Mouse (Mus musculus) forebrain, postnatal 0 days (tissue): ENCODE results near the gene Ipcef1. TPM values are rescaled to one million over a fixed set of nuclear protein-coding genes. Genes with fewer than 3 reads are reported as not detected.

Experiments
- ATAC-seq: fragments of 200-750 bp; cut with Nextera tagmentation; 2 replicates; pipeline ENCODE4 v1.8.0; 2017; ENCODE audit warnings: mild to moderate bottlenecking, moderate library complexity
- DNase-seq: peaks from one replicate; pipeline ENCODE4 v3.0.0-alpha.2; 2015
- H3K27ac ChIP-seq: fragments of 300-500 bp; sonication (generic); 2 replicates; pipeline ENCODE4 v1.5.1; 2014; ENCODE audit warnings: low read depth, mild to moderate bottlenecking, antibody characterized with exemption, low read length, moderate library complexity, mixed read lengths
- H3K27me3 ChIP-seq: fragments of 300-500 bp; sonication (generic); 2 replicates; pipeline ENCODE4 v1.6.1; 2014; ENCODE audit warnings: mild to moderate bottlenecking, low read length, mixed read lengths; ENCODE audit not compliant: insufficient read depth
- H3K36me3 ChIP-seq: fragments of 300-500 bp; sonication (generic); 2 replicates; pipeline ENCODE4 v1.6.1; 2014; ENCODE audit warnings: mild to moderate bottlenecking, moderate library complexity; ENCODE audit not compliant: insufficient read depth
- H3K4me1 ChIP-seq: fragments of 300-500 bp; sonication (generic); 2 replicates; pipeline ENCODE4 v1.6.1; 2014; ENCODE audit warnings: antibody characterized with exemption; ENCODE audit not compliant: insufficient read depth
- H3K4me2 ChIP-seq: fragments of 300-500 bp; sonication (generic); 2 replicates; pipeline ENCODE4 v1.6.1; 2014; ENCODE audit warnings: low read depth, mild to moderate bottlenecking, moderate library complexity
- H3K4me3 ChIP-seq: fragments of 300-500 bp; sonication (generic); 2 replicates; pipeline ENCODE4 v1.5.1; 2014; ENCODE audit warnings: low read depth, low read length, mixed read lengths
- H3K9ac ChIP-seq: fragments of 300-500 bp; sonication (generic); 2 replicates; pipeline ENCODE4 v1.6.1; 2014; ENCODE audit warnings: mild to moderate bottlenecking
- H3K9me3 ChIP-seq: fragments of 300-500 bp; sonication (generic); 2 replicates; pipeline ENCODE4 v1.6.1; 2016; ENCODE audit warnings: low read length
- CTCF ChIP-seq: sonication (generic); IDR thresholded peaks from 2 replicates; pipeline ENCODE4 v1.5.1; 2016; ENCODE audit warnings: antibody characterized with exemption, control low read depth, low read depth
- WGBS: fragments of 180-500 bp; shearing (Covaris S2); extraction: QIAGEN DNeasy Blood & Tissue Kit; methylation state at CpG from one replicate; pipeline ENCODE4 v1.1.7; 2014; 5-methylcytosine and 5-hydroxymethylcytosine counted together
- polyA plus RNA-seq: library from polyadenylated mRNA; unstranded; fragments of >200 nt; fragmentation: Nextera tagmentation; extraction: Ambion mirVana; gene quantifications from 2 replicates; pipeline ENCODE4 v1.2.1, GENCODE M21; 2015
- total RNA-seq: library from RNA; depleted of rRNA; stranded (reverse); fragments of >200 nt; gene quantifications from 2 replicates; pipeline ENCODE4 v1.2.3, GENCODE M21; 2014

Ipcef1 gene
- total and polyA plus RNA-seq, 2 experiments from 2014 or later, result 2.2 to 12.0 TPM

- no peak for ATAC-seq
- no peak overlapping the region for H3K9ac ChIP-seq
- H3K4me3 ChIP-seq, result no peak overlapping the region
- H3K4me1 ChIP-seq, result no peaks in the 10 kb centered on the region
- TF ChIP-seq CTCF, result no peak
- H3K27me3 ChIP-seq, result no peaks in the 10 kb centered on the region
- no peak for DNase-seq
- H3K36me3 ChIP-seq, result no peaks in the 10 kb centered on the region
- 92% methylated on average over 5 of the region's 5 CpGs for WGBS
- no peak overlapping the region for H3K27ac ChIP-seq
- no peaks in the 10 kb centered on the region for H3K9me3 ChIP-seq
- H3K4me2 ChIP-seq, result no peak overlapping the region
These were observed 15.1 kb downstream of the Ipcef1 start for GRCm38 (mm10) chr10:7037194-7037593.

DNA sequence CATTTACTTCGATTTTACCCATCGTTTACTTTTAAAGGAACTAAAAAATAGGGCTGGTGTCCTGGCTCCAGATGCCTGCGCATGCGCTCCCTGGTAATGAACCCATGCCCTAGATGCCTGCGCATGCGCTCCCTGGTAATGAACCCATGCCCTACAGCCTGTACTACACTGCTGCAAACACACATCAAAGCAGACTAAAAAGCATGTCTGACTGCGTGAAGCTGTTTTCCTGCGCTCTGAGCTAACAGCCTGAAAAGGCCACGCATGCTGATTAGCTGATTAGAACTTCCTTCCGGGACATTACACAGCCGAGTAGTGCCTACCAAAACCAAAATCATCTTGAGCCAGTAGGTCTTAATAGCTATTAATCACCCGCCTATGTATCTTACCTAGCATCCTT lies 16.7 kb downstream of the Ipcef1 start:
- ATAC-seq (no peak), DNase-seq (no peak)
- H3K27me3 ChIP-seq, result no peaks in the 10 kb centered on the region
- WGBS, result 60% methylated on average over 12 of the region's 12 CpGs
- no peak overlapping the region for H3K4me2 ChIP-seq
- H3K27ac ChIP-seq, result no peak overlapping the region
- no peak overlapping the region for H3K9ac ChIP-seq
- no peak overlapping the region for H3K4me3 ChIP-seq
- no peak for TF ChIP-seq CTCF
- no peaks in the 10 kb centered on the region for H3K4me1 ChIP-seq
- no peaks in the 10 kb centered on the region for H3K36me3 ChIP-seq
- no peaks in the 10 kb centered on the region for H3K9me3 ChIP-seq

- WGBS, result 86% methylated on average over 2 of the region's 2 CpGs
- no peak for DNase-seq
- H3K27me3 ChIP-seq, result no peaks in the 10 kb centered on the region
- no peak for TF ChIP-seq CTCF
- no peaks in the 10 kb centered on the region for H3K4me1 ChIP-seq
- H3K9ac ChIP-seq, result no peak overlapping the region
- ATAC-seq, result peak; percentile 48; the same call in 1 of the 2 replicates
- no peak overlapping the region for H3K4me2 ChIP-seq
- no peak overlapping the region for H3K27ac ChIP-seq
- no peak overlapping the region for H3K4me3 ChIP-seq
- H3K36me3 ChIP-seq, result no peaks in the 10 kb centered on the region
- no peaks in the 10 kb centered on the region for H3K9me3 ChIP-seq
These were observed 18.8 kb downstream of the Ipcef1 start for GRCm38 (mm10) chr10:7033459-7033858.

DNA sequence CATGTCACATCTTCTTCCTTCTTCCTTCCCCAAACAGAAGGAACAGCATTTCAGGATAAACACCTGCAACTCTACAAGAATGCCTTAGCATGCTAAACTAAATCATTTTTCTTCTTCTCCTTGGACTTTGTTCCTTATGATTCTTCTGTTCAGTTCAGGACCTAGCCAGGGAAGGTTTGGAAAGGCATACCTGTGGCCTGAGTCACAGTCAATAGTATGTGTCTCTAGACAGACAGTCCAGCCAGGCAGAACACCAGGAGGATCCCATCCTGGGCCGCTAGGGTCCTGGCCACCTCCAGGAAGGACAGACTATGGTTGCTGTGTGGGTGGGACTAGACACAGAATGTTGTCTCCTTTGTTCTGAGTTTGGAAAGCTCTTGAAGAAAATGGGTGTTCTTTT lies 27.2 kb downstream of the Ipcef1 start:
- Histone ChIP-seq H3K9me3 (no peaks in the 10 kb centered on the region), H3K4me1 (no peaks in the 10 kb centered on the region), H3K27ac (no peak overlapping the region), H3K27me3 (no peaks in the 10 kb centered on the region), H3K36me3 (no peaks in the 10 kb centered on the region), H3K9ac (no peak overlapping the region), H3K4me3 (no peak overlapping the region), H3K4me2 (no peak overlapping the region)
- no peak for DNase-seq
- WGBS, result 76% methylated on average over 1 of the region's 1 CpGs
- no peak for TF ChIP-seq CTCF
- ATAC-seq, result no peak

- no peaks in the 10 kb centered on the region for H3K4me1 ChIP-seq
- TF ChIP-seq CTCF, result no peak
- no peak for ATAC-seq
- no peak overlapping the region for H3K9ac ChIP-seq
- no peak overlapping the region for H3K4me3 ChIP-seq
- 92% methylated on average over 9 of the region's 9 CpGs for WGBS
- no peak overlapping the region for H3K4me2 ChIP-seq
- H3K27me3 ChIP-seq, result no peaks in the 10 kb centered on the region
- H3K36me3 ChIP-seq, result no peaks in the 10 kb centered on the region
- no peak for DNase-seq
- H3K9me3 ChIP-seq, result no peaks in the 10 kb centered on the region
- no peak overlapping the region for H3K27ac ChIP-seq
These were observed 31.7 kb downstream of the Ipcef1 start for GRCm38 (mm10) chr10:7020551-7020950.

- 62% methylated on average over 7 of the region's 7 CpGs for WGBS
- Histone ChIP-seq H3K9me3 (no peaks in the 10 kb centered on the region), H3K4me3 (no peak overlapping the region), H3K4me1 (no peaks in the 10 kb centered on the region), H3K36me3 (no peaks in the 10 kb centered on the region), H3K27ac (no peak overlapping the region), H3K4me2 (no peak overlapping the region), H3K27me3 (no peaks in the 10 kb centered on the region), H3K9ac (no peak overlapping the region)
- no peak for TF ChIP-seq CTCF
- peak; percentile 64 for ATAC-seq
- peak; percentile 43 for DNase-seq
These were observed 32.4 kb downstream of the Ipcef1 start for GRCm38 (mm10) chr10:7019781-7020386.

GRCm38 (mm10) chr10:7015199-7015598 lies 37.1 kb downstream of the Ipcef1 start:
- no peak overlapping the region for H3K4me3 ChIP-seq
- H3K9ac ChIP-seq, result no peak overlapping the region
- no peak for ATAC-seq
- H3K4me1 ChIP-seq, result no peaks in the 10 kb centered on the region
- DNase-seq, result no peak
- WGBS, result 56% methylated on average over 1 of the region's 1 CpGs
- H3K27ac ChIP-seq, result no peak overlapping the region
- no peaks in the 10 kb centered on the region for H3K9me3 ChIP-seq
- H3K36me3 ChIP-seq, result no peaks in the 10 kb centered on the region
- no peak for TF ChIP-seq CTCF
- no peaks in the 10 kb centered on the region for H3K27me3 ChIP-seq
- no peak overlapping the region for H3K4me2 ChIP-seq
